ENCODE assay signal across 25 mouse cellular contexts in the genomic region with DNA sequence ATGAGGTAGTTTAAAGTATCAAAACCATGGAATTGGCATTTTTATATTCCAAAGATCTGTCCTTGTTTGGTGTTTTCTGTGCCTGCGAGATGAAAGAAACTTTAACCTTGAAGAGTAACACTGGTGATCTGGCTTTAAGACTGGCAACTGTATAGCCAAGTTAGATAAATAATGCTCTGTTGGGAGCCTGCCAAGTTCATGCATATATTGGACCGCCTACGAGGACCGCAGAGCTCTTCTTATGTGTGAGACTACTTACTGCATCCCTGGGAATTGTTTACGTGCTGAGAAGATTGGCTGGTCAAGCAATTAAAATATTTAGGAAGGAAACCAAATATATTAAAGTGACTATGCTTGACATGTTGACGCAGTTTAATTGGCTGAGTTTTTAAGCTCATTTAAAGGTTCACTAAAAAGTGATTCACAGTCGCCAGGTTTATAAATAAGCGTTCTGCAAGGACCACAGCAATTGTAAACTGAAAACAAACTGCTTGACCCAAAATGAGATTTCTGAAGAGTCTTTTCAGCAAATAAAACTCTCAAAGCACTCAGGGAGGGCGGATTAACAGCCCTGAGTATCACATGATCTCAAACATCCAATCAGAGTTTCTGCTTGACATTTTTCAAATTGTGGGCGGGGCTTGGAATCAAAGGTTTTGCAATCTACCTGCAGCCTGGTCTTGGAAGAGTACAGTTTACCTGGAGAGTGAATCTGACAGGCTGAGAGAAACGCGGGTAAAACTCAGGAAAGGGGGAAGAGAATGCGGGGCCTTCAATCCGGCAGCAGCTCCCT. TPM values are rescaled to one million over a fixed set of nuclear protein-coding genes. Genes with fewer than 3 reads are reported as not detected.
DNase-seq lines count a peak whose midpoint lies in the region; ATAC-seq and TF ChIP-seq lines count a peak whose summit lies in the region.
"Had no signal": no experiment of that assay in that cellular context is flagged by ENCODE, and none has a peak within 500 bp of the region (broad histone marks: within the 10 kb centered on the region; RNA-seq: fewer than 3 reads in every experiment).

No protein-coding gene starts in this region.

- H3K36me3 ChIP-seq in kidney, embryonic 14.5 days (ENCODE audit: control insufficient read depth, insufficient read depth, low read length) = no peaks in the 10 kb centered on the region
- H3K36me3 ChIP-seq in C2C12 (ENCODE audit: control insufficient read depth, insufficient read depth) = no peaks in the 10 kb centered on the region
- H3K36me3 ChIP-seq: embryonic facial prominence, embryonic 13.5 days; midbrain, embryonic 13.5 days had no signal

- H3K4me1 ChIP-seq in kidney, embryonic 14.5 days (ENCODE audit: control insufficient read depth, insufficient read depth, low read length) = no peaks in the 10 kb centered on the region
- H3K4me1 ChIP-seq: embryonic facial prominence, embryonic 13.5 days had no signal

- TF ChIP-seq CTCF in C2C12 (IDR thresholded peaks at IDR 0.05; ENCODE audit: control insufficient read depth, insufficient read depth, insufficient read length) = no peak

- no peak overlapping the region for H3K4me2 ChIP-seq in kidney, embryonic 14.5 days (replicated peaks; ENCODE audit: low read depth, low read length)
- H3K4me2 ChIP-seq: embryonic facial prominence, embryonic 13.5 days; midbrain, embryonic 13.5 days had no signal

- H3K27me3 ChIP-seq in kidney, embryonic 14.5 days (ENCODE audit: control insufficient read depth, insufficient read depth, low read length) = no peaks in the 10 kb centered on the region
- no peaks in the 10 kb centered on the region for H3K27me3 ChIP-seq in C2C12 (ENCODE audit: control insufficient read depth, insufficient read depth, insufficient read length)

- no peak overlapping the region for H3K27ac ChIP-seq in kidney, embryonic 14.5 days (ENCODE audit: low read depth, low read length)
- H3K27ac ChIP-seq: embryonic facial prominence, embryonic 13.5 days; macrophage; midbrain, embryonic 13.5 days had no signal

- no peaks in the 10 kb centered on the region for H3K9me3 ChIP-seq in kidney, embryonic 14.5 days (ENCODE audit: control insufficient read depth, low read length)
- H3K9me3 ChIP-seq: embryonic facial prominence, embryonic 13.5 days; midbrain, embryonic 13.5 days had no signal

- no peaks in the 10 kb centered on the region for H3K79me3 ChIP-seq in C2C12 (ENCODE audit: low read depth)

- no peak overlapping the region for H3K4me3 ChIP-seq in kidney, embryonic 14.5 days (ENCODE audit: low read length)
- no peak overlapping the region for H3K4me3 ChIP-seq in C2C12 (ENCODE audit: insufficient read depth, poor library complexity, severe bottlenecking)
- H3K4me3 ChIP-seq: embryonic facial prominence, embryonic 13.5 days; midbrain, embryonic 13.5 days; myocyte had no signal

- no peak overlapping the region for H3ac ChIP-seq in C2C12 (ENCODE audit: control insufficient read depth, insufficient read length, low read depth)

- DNase-seq in kidney, adult 8-10 months = peak; percentile 29 to 38
- peak; percentile 36 to 43 for DNase-seq in kidney, postnatal 25 days
- peak; percentile 82 for DNase-seq in lung, postnatal 10 days
- no peak for DNase-seq in adrenal gland, adult 18-20 months (ENCODE audit: low spot score in 2 of 2)
- DNase-seq in layer of hippocampus, adult 18-20 months (ENCODE audit: low spot score in 2 of 2) = no peak
- DNase-seq in thymus, postnatal 25 days = no peak
- DNase-seq: adrenal gland, postnatal 36 days; cerebellum, adult 9-10 months; forebrain, postnatal 0 days; heart, postnatal 4 days; layer of hippocampus, postnatal 36 days; liver; retina, postnatal 1 day; right cerebral cortex, postnatal 4 days had no signal

- 75% methylated on average over 14 of the region's 14 CpGs for WGBS in kidney, embryonic 14.5 days

- no peaks in the 10 kb centered on the region for H3K79me2 ChIP-seq in C2C12 (ENCODE audit: control insufficient read depth, insufficient read depth)

- no peak overlapping the region for H3K9ac ChIP-seq in kidney, embryonic 14.5 days (ENCODE audit: low read depth, low read length)
- H3K9ac ChIP-seq: embryonic facial prominence, embryonic 13.5 days; forebrain, postnatal 0 days; midbrain, embryonic 13.5 days had no signal

- ATAC-seq in kidney, embryonic 14.5 days (ENCODE audit: low FRiP score, low TSS enrichment) = no peak
- ATAC-seq: activated CD4-positive, CD25-positive, alpha-beta regulatory T cell, adult 4 months; forebrain, postnatal 0 days; hindbrain, embryonic 16.5 days; intestine, postnatal 0 days; midbrain, embryonic 13.5 days had no signal

TF ChIP-seq in C2C12, 6 proteins besides CTCF, POLR2A, EP300 and RAD21:
- TF ChIP-seq MYOG (IDR thresholded peaks at IDR 0.05; ENCODE audit: control insufficient read depth, extremely low read depth, insufficient read length) (no peak), USF1 (IDR thresholded peaks at IDR 0.05; ENCODE audit: low read depth) (peak; percentile 9)

RNA-seq across cellular contexts. Expression of a gene that starts 8.4 kb away (rescaled TPM):
- polyA plus RNA-seq in kidney, embryonic 14.5 days (2014; fragmentation: Nextera tagmentation; extraction: Ambion mirVana) = 2.8 and 4.1 TPM in 2 replicates
- 0.42 TPM for polyA plus RNA-seq in C2C12 (2012; fragmentation: generic; extraction: Trizol)
- 1 to 10 TPM; 7.4 to 9.5 TPM for total RNA-seq in adrenal gland, adult 18-20 months (2021)
- 1 to 10 TPM; 8.1 to 9.0 TPM for total RNA-seq in layer of hippocampus, adult 18-20 months (2021)
- total RNA-seq: granulocyte monocyte progenitor cell, adult 5-6 weeks; neutrophil, adult 5-6 weeks had no signal
- polyA plus RNA-seq: activated CD4-positive, CD25-positive, alpha-beta regulatory T cell, adult 4 months; macrophage had no signal

Comparison
In these comparisons a context has a peak if more than half of its experiments do, and no peak if none do; other contexts are left out.
1. DNase-seq: peak in kidney, adult 8-10 months (2 of 2), kidney, postnatal 25 days (2 of 2) and lung, postnatal 10 days (single experiment); none in adrenal gland, adult 18-20 months (0 of 2), layer of hippocampus, adult 18-20 months (0 of 2) and thymus, postnatal 25 days (single experiment).